Mouse (Mus musculus): ENCODE data around the gene Dynlt1c.
"Not testable (repeated sequence)": the region's sequence is repeated elsewhere in the genome, so short reads cannot be mapped to it uniquely, and the experiment has no call there.

DNA sequence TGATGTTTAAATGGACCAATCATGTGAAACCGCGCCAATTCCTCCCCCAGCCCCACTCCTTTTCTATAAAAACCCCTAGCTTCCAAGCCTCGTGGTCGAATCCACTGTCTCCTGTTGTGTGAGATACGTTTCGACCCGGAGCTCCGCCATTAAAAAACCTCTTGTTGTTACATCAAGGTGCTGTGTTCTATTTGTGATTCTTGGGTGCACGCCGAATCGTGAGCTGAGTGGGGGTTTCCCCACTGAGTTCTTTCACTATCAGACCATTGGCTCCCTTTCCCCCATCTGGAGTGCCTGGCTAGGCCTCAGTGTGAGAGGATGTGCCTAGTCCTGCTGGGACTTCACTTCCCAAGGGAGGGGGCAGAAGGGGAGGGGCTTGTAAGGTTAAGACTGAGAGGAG lies 30.2 kb upstream of the Dynlt1c start:
- TF ChIP-seq GATA1 (IDR thresholded peaks at IDR 0.05; ENCODE audit: borderline replicate concordance, low read length); FLI1 (IDR thresholded peaks at IDR 0.05; ENCODE audit: low read length): not testable (repeated sequence)

All from megakaryocyte, embryonic 14.5 days (primary cell).